Mouse (Mus musculus) limb, embryonic 12.5 days (tissue): Measurements from ENCODE around the gene Slc25a17. TPM values are rescaled to one million over a fixed set of nuclear protein-coding genes. Genes with fewer than 3 reads are reported as not detected.

Experiments used
- ATAC-seq: fragments of 200-750 bp; cut with Nextera tagmentation; 2 replicates; pipeline ENCODE4 v1.8.0; 2017; ENCODE audit warnings: low read depth, moderate TSS enrichment; ENCODE audit not compliant: insufficient number of reproducible peaks, insufficient read depth, low FRiP score, low TSS enrichment
- H3K27ac ChIP-seq: fragments of 300-500 bp; sonication (generic); 2 replicates; pipeline ENCODE4 v1.5.1; 2016; ENCODE audit warnings: mild to moderate bottlenecking, moderate library complexity
- H3K27me3 ChIP-seq: fragments of 300-500 bp; sonication (generic); 2 replicates; pipeline ENCODE4 v1.6.1; 2016; ENCODE audit warnings: mild to moderate bottlenecking, moderate library complexity
- H3K36me3 ChIP-seq: fragments of 300-500 bp; sonication (generic); 2 replicates; pipeline ENCODE4 v1.6.1; 2016; ENCODE audit warnings: mild to moderate bottlenecking, moderate library complexity
- H3K4me1 ChIP-seq: fragments of 300-500 bp; sonication (generic); replicated peaks from 2 replicates; pipeline ENCODE4 v1.6.1; 2016
- H3K4me2 ChIP-seq: fragments of 300-500 bp; sonication (generic); 2 replicates; pipeline ENCODE4 v1.6.1; 2016; ENCODE audit warnings: mild to moderate bottlenecking, moderate library complexity
- H3K4me3 ChIP-seq: fragments of 300-500 bp; sonication (generic); replicated peaks from 2 replicates; pipeline ENCODE4 v1.5.1; 2016; ENCODE audit warnings: mild to moderate bottlenecking
- H3K9ac ChIP-seq: fragments of 300-500 bp; sonication (generic); replicated peaks from 2 replicates; pipeline ENCODE4 v1.6.1; 2016; ENCODE audit warnings: mild to moderate bottlenecking, moderate library complexity
- H3K9me3 ChIP-seq: fragments of 300-500 bp; sonication (generic); 2 replicates; pipeline ENCODE4 v1.6.1; 2016; ENCODE audit warnings: mild to moderate bottlenecking, moderate library complexity
- WGBS: fragments of 180-500 bp; shearing (Covaris S2); methylation state at CpG from one replicate; pipeline ENCODE4 v1.1.7; 2016; 5-methylcytosine and 5-hydroxymethylcytosine counted together
- polyA plus RNA-seq: library from polyadenylated mRNA; unstranded; fragments of >200 nt; fragmentation: Nextera tagmentation; extraction: Ambion mirVana; gene quantifications from 2 replicates; pipeline ENCODE4 v1.2.1, GENCODE M21; 2016

The Slc25a17 gene
- polyA plus RNA-seq, 1 experiment from 2014 or later: 109 TPM

GRCm38 (mm10) chr15:81278699-81279098 lies 81.9 kb downstream of the Slc25a17 start:
- Histone ChIP-seq H3K9me3 (no peaks in the 10 kb centered on the region), H3K27me3 (no peaks in the 10 kb centered on the region), H3K27ac (no peak overlapping the region), H3K9ac (no peak overlapping the region), H3K36me3 (no peaks in the 10 kb centered on the region), H3K4me2 (no peak overlapping the region), H3K4me1 (peaks cover 27% of the 10 kb centered on the region), H3K4me3 (no peak overlapping the region)
- ATAC-seq: no peak
- WGBS: 69% methylated on average over 6 of the region's 6 CpGs

- 0 out of 2 replicates have a peak, but pooled peaks have one; percentile 75 for ATAC-seq
- no peak overlapping the region for H3K9ac ChIP-seq
- peak overlapping the region; percentile 35 for H3K4me2 ChIP-seq
- H3K9me3 ChIP-seq: no peaks in the 10 kb centered on the region
- H3K36me3 ChIP-seq: no peaks in the 10 kb centered on the region
- 10% methylated on average over 10 of the region's 11 CpGs for WGBS
- H3K4me1 ChIP-seq: peaks cover 26% of the 10 kb centered on the region
- 0 out of 2 replicates have a peak, but pooled peaks cover 3% of the 10 kb centered on the region for H3K27me3 ChIP-seq
- no peak overlapping the region for H3K4me3 ChIP-seq
- H3K27ac ChIP-seq: peak overlapping the region; percentile 70
These were observed 82.7 kb downstream of the Slc25a17 start for GRCm38 (mm10) chr15:81277928-81278327.

GRCm38 (mm10) chr15:81273361-81273760 lies 87.3 kb downstream of the Slc25a17 start:
- no peak for ATAC-seq
- no peaks in the 10 kb centered on the region for H3K36me3 ChIP-seq

GRCm38 (mm10) chr15:81272305-81273053 lies 88.1 kb downstream of the Slc25a17 start:
- WGBS: 17% methylated on average over 13 of the region's 13 CpGs
- H3K4me1 ChIP-seq: peaks cover 18% of the 10 kb centered on the region
- 0 out of 2 replicates have a peak overlapping the region, but pooled peaks have one; percentile 8 for H3K9ac ChIP-seq
- H3K36me3 ChIP-seq: no peaks in the 10 kb centered on the region
- H3K27me3 ChIP-seq: peaks cover 3% of the 10 kb centered on the region; the same call in 1 of the 2 replicates
- ATAC-seq: no peak
- peak overlapping the region; percentile 20; the same call in 1 of the 2 replicates for H3K4me2 ChIP-seq
- no peak overlapping the region for H3K4me3 ChIP-seq
- H3K27ac ChIP-seq: no peak overlapping the region
- no peaks in the 10 kb centered on the region for H3K9me3 ChIP-seq

More at GRCm38 (mm10) chr15:81273361-81273760, 87.3 kb downstream of the Slc25a17 start:
- Histone ChIP-seq H3K27me3 (peaks cover 3% of the 10 kb centered on the region; the same call in 1 of the 2 replicates), H3K4me3 (no peak overlapping the region), H3K4me1 (peaks cover 27% of the 10 kb centered on the region), H3K27ac (no peak overlapping the region), H3K4me2 (no peak overlapping the region), H3K9me3 (no peaks in the 10 kb centered on the region), H3K9ac (no peak overlapping the region)
- 41% methylated on average over 2 of the region's 2 CpGs for WGBS

Other genes with a start within 250 kb of the Slc25a17 start
- 20.0 and 22.2 TPM in 2 replicates for gene Mrtfa, start 170.1 kb downstream of the Slc25a17 start, polyA plus RNA-seq
- 0.90 and 1.2 TPM in 2 replicates for gene Mchr1, start 125.3 kb downstream of the Slc25a17 start, polyA plus RNA-seq
- gene St13, start 39.3 kb upstream of the Slc25a17 start, polyA plus RNA-seq: 200 and 207 TPM in 2 replicates
- gene Xpnpep3, start 39.3 kb upstream of the Slc25a17 start, polyA plus RNA-seq: 11.6 and 13.2 TPM in 2 replicates
- gene Dnajb7, start 47.5 kb upstream of the Slc25a17 start, polyA plus RNA-seq: 2.8 and 3.4 TPM in 2 replicates
- 559 TPM in 2 replicates for gene Rbx1, start 105.5 kb upstream of the Slc25a17 start, polyA plus RNA-seq
- gene Ep300, start 224.5 kb upstream of the Slc25a17 start, polyA plus RNA-seq: 16.0 and 22.9 TPM in 2 replicates